Mouse (Mus musculus) heart, adult 2 months (tissue): ENCODE results near the gene Adamts20.

Experiments used
- CTCF ChIP-seq: fragments of 200-600 bp; IDR thresholded peaks from 2 replicates; pipeline ENCODE4 v1.8.1; 2022; ENCODE audit warnings: antibody characterized with exemption, mild to moderate bottlenecking, moderate library complexity
- EP300 ChIP-seq: fragments of 200-500 bp; IDR thresholded peaks from 2 replicates; pipeline ENCODE4 v1.6.1; 2011; ENCODE audit warnings: low read depth, low read length, control low read depth; ENCODE audit not compliant: insufficient read depth
- POLR2A ChIP-seq: fragments of 200-500 bp; IDR thresholded peaks from 2 replicates; pipeline ENCODE4 v1.6.1; 2011; ENCODE audit warnings: mild to moderate bottlenecking, low read depth, low read length, control low read depth; ENCODE audit not compliant: insufficient read depth

DNA sequence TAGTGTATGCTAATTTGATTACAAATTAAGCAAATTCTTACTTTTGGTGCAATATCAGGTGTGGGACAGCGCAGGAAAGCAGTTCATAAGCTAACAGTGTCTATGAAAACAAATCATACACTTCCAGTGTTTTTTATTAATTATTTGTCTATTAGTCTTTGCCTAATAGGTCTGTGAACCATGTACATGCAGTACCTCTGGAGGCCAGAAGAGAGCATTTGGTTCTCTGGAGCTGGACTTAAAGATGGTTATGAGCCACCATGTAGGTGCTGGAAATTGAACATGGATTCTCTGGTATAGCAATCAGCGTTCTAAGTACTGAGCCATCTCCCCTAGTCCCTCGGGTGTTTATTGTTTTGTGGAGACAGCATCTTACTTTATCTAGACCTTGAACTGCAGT, 149.0 kb downstream of the Adamts20 start:
- TF ChIP-seq POLR2A = no peak
- TF ChIP-seq CTCF = peak; percentile 25; the same call in 1 of the 2 replicates
- no peak for TF ChIP-seq EP300
